Mouse (Mus musculus) neural tube, embryonic 12.5 days (tissue): ENCODE measurements around the gene Erbb3. TPM values are rescaled to one million over a fixed set of nuclear protein-coding genes. Genes with fewer than 3 reads are reported as not detected.

ENCODE experiments used
- ATAC-seq: fragments of 200-750 bp; cut with Nextera tagmentation; 2 replicates; pipeline ENCODE4 v1.8.0; 2017; ENCODE audit warnings: low read depth, mild to moderate bottlenecking, moderate TSS enrichment, moderate library complexity; ENCODE audit not compliant: low FRiP score
- H3K27ac ChIP-seq: fragments of 300-500 bp; sonication (generic); 2 replicates; pipeline ENCODE4 v1.5.1; 2016
- H3K27me3 ChIP-seq: fragments of 300-500 bp; sonication (generic); replicated peaks from 2 replicates; pipeline ENCODE4 v1.6.1; 2016; ENCODE audit warnings: mild to moderate bottlenecking
- H3K36me3 ChIP-seq: fragments of 300-500 bp; sonication (generic); 2 replicates; pipeline ENCODE4 v1.6.1; 2016; ENCODE audit warnings: mild to moderate bottlenecking
- H3K4me1 ChIP-seq: fragments of 300-500 bp; sonication (generic); 2 replicates; pipeline ENCODE4 v1.6.1; 2016
- H3K4me2 ChIP-seq: fragments of 300-500 bp; sonication (generic); replicated peaks from 2 replicates; pipeline ENCODE4 v1.6.1; 2016; ENCODE audit warnings: mild to moderate bottlenecking
- H3K4me3 ChIP-seq: fragments of 300-500 bp; sonication (generic); 2 replicates; pipeline ENCODE4 v1.5.1; 2016
- H3K9ac ChIP-seq: fragments of 300-500 bp; sonication (generic); 2 replicates; pipeline ENCODE4 v1.6.1; 2016; ENCODE audit warnings: mild to moderate bottlenecking
- H3K9me3 ChIP-seq: fragments of 300-500 bp; sonication (generic); 2 replicates; pipeline ENCODE4 v1.6.1; 2016; ENCODE audit warnings: mild to moderate bottlenecking
- WGBS: fragments of 180-500 bp; shearing (Covaris S2); methylation state at CpG from one replicate; pipeline ENCODE4 v1.1.7; 2016; 5-methylcytosine and 5-hydroxymethylcytosine counted together
- polyA plus RNA-seq: library from polyadenylated mRNA; unstranded; fragments of >200 nt; fragmentation: Nextera tagmentation; extraction: Ambion mirVana; gene quantifications from 2 replicates; pipeline ENCODE4 v1.2.1, GENCODE M21; 2016

Erbb3 gene
- polyA plus RNA-seq, 1 experiment from 2014 or later: 16.0 TPM

GRCm38 (mm10) chr10:128535624-128536265 is 53.7 kb downstream of the Erbb3 start:
- WGBS: 81% methylated on average over 4 of the region's 4 CpGs
- Histone ChIP-seq H3K9me3 (no peaks in the 10 kb centered on the region), H3K4me3 (no peak overlapping the region; the same call in 1 of the 2 replicates), H3K36me3 (no peaks in the 10 kb centered on the region), H3K27me3 (no peaks in the 10 kb centered on the region), H3K4me2 (peak overlapping the region; percentile 45), H3K9ac (no peak overlapping the region), H3K27ac (no peak overlapping the region), H3K4me1 (no peaks in the 10 kb centered on the region)
- ATAC-seq: no peak

GRCm38 (mm10) chr10:128535206-128535605 is 54.2 kb downstream of the Erbb3 start:
- no peaks in the 10 kb centered on the region for H3K36me3 ChIP-seq
- ATAC-seq: no peak
- H3K9me3 ChIP-seq: no peaks in the 10 kb centered on the region
- H3K4me2 ChIP-seq: no peak overlapping the region
- H3K27ac ChIP-seq: no peak overlapping the region
- no peaks in the 10 kb centered on the region for H3K27me3 ChIP-seq
- H3K4me3 ChIP-seq: no peak overlapping the region
- no peak overlapping the region for H3K9ac ChIP-seq
- no peaks in the 10 kb centered on the region for H3K4me1 ChIP-seq
- 81% methylated on average over 2 of the region's 2 CpGs for WGBS

GRCm38 (mm10) chr10:128526366-128527356 is 62.8 kb downstream of the Erbb3 start:
- Histone ChIP-seq H3K9me3 (no peaks in the 10 kb centered on the region), H3K27me3 (peaks cover 7% of the 10 kb centered on the region), H3K4me1 (peaks cover 17% of the 10 kb centered on the region), H3K36me3 (peaks cover 6% of the 10 kb centered on the region; the same call in 1 of the 2 replicates), H3K4me3 (peak overlapping the region; percentile 78), H3K27ac (no peak overlapping the region), H3K4me2 (peak overlapping the region; percentile 99), H3K9ac (no peak overlapping the region)
- 33% methylated on average over 28 of the region's 28 CpGs for WGBS
- peak; percentile 18; the same call in 1 of the 2 replicates for ATAC-seq

- no peaks in the 10 kb centered on the region for H3K9me3 ChIP-seq
- peak; percentile 97 for ATAC-seq
- WGBS: under 1% methylated on average over 37 of the region's 37 CpGs
These were observed 63.7 kb downstream of the Erbb3 start, which contains the start of gene Esyt1 for GRCm38 (mm10) chr10:128525671-128526308. Gene Esyt1 (minus strand): TSS chr10:128525871.

GRCm38 (mm10) chr10:128524732-128525662 is 64.5 kb downstream of the Erbb3 start:
- peak; percentile 45 for ATAC-seq
- Histone ChIP-seq H3K4me2 (peak overlapping the region; percentile 99), H3K4me3 (peak overlapping the region; percentile 78), H3K4me1 (peaks cover 17% of the 10 kb centered on the region), H3K27ac (peak overlapping the region; percentile 50), H3K27me3 (peaks cover 7% of the 10 kb centered on the region), H3K9me3 (no peaks in the 10 kb centered on the region), H3K36me3 (peaks cover 14% of the 10 kb centered on the region), H3K9ac (peak overlapping the region; percentile 75)
- under 1% methylated on average over 58 of the region's 58 CpGs for WGBS

More at GRCm38 (mm10) chr10:128525671-128526308, 63.7 kb downstream of the Erbb3 start, which contains the start of gene Esyt1:
- Histone ChIP-seq H3K27ac (peak within 1 kb of the TSS; percentile 50), H3K27me3 (peaks cover 7% of the 10 kb centered on the region), H3K4me3 (peak within 1 kb of the TSS; percentile 78), H3K36me3 (peaks cover 6% of the 10 kb centered on the region), H3K4me1 (peaks cover 17% of the 10 kb centered on the region), H3K9ac (peak within 1 kb of the TSS; percentile 75), H3K4me2 (peak within 1 kb of the TSS; percentile 99)

GRCm38 (mm10) chr10:128524111-128524731 is 65.2 kb downstream of the Erbb3 start:
- H3K27me3 ChIP-seq: peaks cover 7% of the 10 kb centered on the region
- peak overlapping the region; percentile 75 for H3K9ac ChIP-seq
- peaks cover 17% of the 10 kb centered on the region for H3K4me1 ChIP-seq
- no peaks in the 10 kb centered on the region for H3K9me3 ChIP-seq
- H3K4me2 ChIP-seq: peak overlapping the region; percentile 99
- WGBS: 9% methylated on average over 11 of the region's 11 CpGs
- peaks cover 22% of the 10 kb centered on the region for H3K36me3 ChIP-seq
- H3K4me3 ChIP-seq: peak overlapping the region; percentile 78
- no peak overlapping the region for H3K27ac ChIP-seq
- ATAC-seq: no peak

GRCm38 (mm10) chr10:128522351-128522750 is 67.1 kb downstream of the Erbb3 start:
- no peak overlapping the region for H3K27ac ChIP-seq
- H3K4me3 ChIP-seq: no peak overlapping the region
- no peak for ATAC-seq
- no peak overlapping the region; the same call in 1 of the 2 replicates for H3K4me2 ChIP-seq
- no peak overlapping the region for H3K9ac ChIP-seq
- H3K36me3 ChIP-seq: peaks cover 32% of the 10 kb centered on the region
- peaks cover 15% of the 10 kb centered on the region for H3K27me3 ChIP-seq
- no peaks in the 10 kb centered on the region for H3K9me3 ChIP-seq
- 77% methylated on average over 6 of the region's 6 CpGs for WGBS
- H3K4me1 ChIP-seq: peaks cover 17% of the 10 kb centered on the region

GRCm38 (mm10) chr10:128520591-128520990 is 68.9 kb downstream of the Erbb3 start:
- H3K27me3 ChIP-seq: peaks cover 31% of the 10 kb centered on the region

GRCm38 (mm10) chr10:128518833-128519232 is 70.6 kb downstream of the Erbb3 start:
- Histone ChIP-seq H3K9ac (no peak overlapping the region), H3K4me3 (no peak overlapping the region), H3K9me3 (no peaks in the 10 kb centered on the region), H3K36me3 (peaks cover 56% of the 10 kb centered on the region), H3K27me3 (peaks cover 26% of the 10 kb centered on the region), H3K27ac (no peak overlapping the region), H3K4me2 (no peak overlapping the region), H3K4me1 (peaks cover under 1% of the 10 kb centered on the region; the same call in 1 of the 2 replicates)
- ATAC-seq: no peak
- WGBS: 72% methylated on average over 7 of the region's 7 CpGs

More at GRCm38 (mm10) chr10:128520591-128520990, 68.9 kb downstream of the Erbb3 start:
- Histone ChIP-seq H3K4me1 (peaks cover 10% of the 10 kb centered on the region), H3K9ac (no peak overlapping the region), H3K36me3 (peaks cover 45% of the 10 kb centered on the region), H3K9me3 (no peaks in the 10 kb centered on the region), H3K4me2 (no peak overlapping the region), H3K27ac (no peak overlapping the region), H3K4me3 (no peak overlapping the region; the same call in 1 of the 2 replicates)
- 90% methylated on average over 16 of the region's 16 CpGs for WGBS
- no peak for ATAC-seq
